28 mouse cellular contexts compared by ENCODE assay signal in the genomic region with DNA sequence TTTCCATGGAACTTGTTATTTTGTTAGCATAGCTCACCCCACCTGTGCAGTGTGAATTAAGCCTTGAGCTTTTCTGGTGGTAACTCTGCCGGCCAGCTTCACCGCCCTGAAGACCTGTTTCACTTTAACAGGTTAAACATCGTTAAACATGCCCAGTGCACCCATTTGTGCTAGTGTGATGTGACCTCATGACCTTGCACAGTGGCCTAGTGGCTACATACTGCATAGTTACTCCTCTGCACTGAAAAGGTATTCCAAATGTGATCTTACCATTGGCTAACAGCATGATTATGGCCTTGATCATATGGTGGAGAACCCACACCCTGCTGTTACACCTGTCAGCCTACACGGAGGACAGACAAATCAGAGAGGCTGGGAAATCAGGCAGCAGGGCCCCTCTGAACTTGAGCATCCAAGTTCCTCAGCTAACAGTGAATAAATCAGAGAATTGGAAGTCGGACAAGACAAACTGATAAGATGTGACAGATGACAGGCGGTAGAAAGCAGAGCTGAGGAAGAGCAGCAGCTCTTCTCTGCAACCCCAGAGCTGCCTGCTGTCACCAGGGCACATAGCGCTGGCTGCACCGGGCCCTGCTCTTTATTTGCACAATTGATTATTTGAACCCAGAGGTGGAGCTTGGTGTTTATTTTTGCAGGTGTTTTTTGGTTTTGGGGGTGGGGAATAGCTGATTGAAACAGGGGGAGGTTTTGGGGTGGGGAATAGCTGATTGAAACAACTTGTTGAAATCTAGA. TPM values are rescaled to one million over a fixed set of nuclear protein-coding genes. Genes with fewer than 3 reads are reported as not detected.
DNase-seq lines count a peak whose midpoint lies in the region; ATAC-seq and TF ChIP-seq lines count a peak whose summit lies in the region.
"Had no signal": no experiment of that assay in that cellular context is flagged by ENCODE, and none has a peak within 500 bp of the region (broad histone marks: within the 10 kb centered on the region; RNA-seq: fewer than 3 reads in every experiment).

No protein-coding gene starts in this region.

- H3K4me3 ChIP-seq in liver, embryonic 12.5 days, result no peak overlapping the region
- 0 out of 2 replicates have a peak overlapping the region, but pooled peaks have one; percentile 9 for H3K4me3 ChIP-seq in liver, postnatal 0 days (ENCODE audit: low read depth, low read length)
- no peak overlapping the region for H3K4me3 ChIP-seq in hindbrain, embryonic 12.5 days
- H3K4me3 ChIP-seq: embryonic facial prominence, embryonic 12.5 days; heart, embryonic 13.5 days; hindbrain, embryonic 15.5 days; kidney, embryonic 15.5 days; limb, embryonic 10.5 days; limb, embryonic 15.5 days; midbrain, embryonic 15.5 days; neural tube, embryonic 15.5 days had no signal

- H3K36me3 ChIP-seq in liver, embryonic 12.5 days, result peaks cover 76% of the 10 kb centered on the region
- H3K36me3 ChIP-seq in liver, postnatal 0 days (replicated peaks; ENCODE audit: insufficient read depth, low read length), result peaks cover 19% of the 10 kb centered on the region
- H3K36me3 ChIP-seq in hindbrain, embryonic 12.5 days, result peaks cover 52% of the 10 kb centered on the region

- TF ChIP-seq EP300 in liver, postnatal 0 days (IDR thresholded peaks at IDR 0.05; ENCODE audit: low read depth), result no peak

- peak; percentile 59 for ATAC-seq in liver, embryonic 12.5 days
- ATAC-seq in liver, postnatal 0 days, result peak; percentile 82
- ATAC-seq in hindbrain, embryonic 12.5 days (ENCODE audit: low FRiP score), result no peak
- ATAC-seq: forebrain, embryonic 14.5 days; inflammation-experienced regulatory T-cells, adult 6 months; midbrain, embryonic 15.5 days had no signal

- H3K4me2 ChIP-seq in liver, embryonic 12.5 days, result peak overlapping the region; percentile 30
- peak overlapping the region; percentile 56 for H3K4me2 ChIP-seq in liver, postnatal 0 days (ENCODE audit: low read depth, low read length)
- H3K4me2 ChIP-seq in hindbrain, embryonic 12.5 days (replicated peaks), result no peak overlapping the region
- H3K4me2 ChIP-seq: embryonic facial prominence, embryonic 12.5 days; heart, embryonic 13.5 days; hindbrain, embryonic 15.5 days; kidney, embryonic 15.5 days; limb, embryonic 15.5 days; midbrain, embryonic 15.5 days; neural tube, embryonic 15.5 days had no signal

- H3K9me3 ChIP-seq in liver, embryonic 12.5 days (replicated peaks), result no peaks in the 10 kb centered on the region
- no peaks in the 10 kb centered on the region for H3K9me3 ChIP-seq in liver, postnatal 0 days (ENCODE audit: low read length)
- H3K9me3 ChIP-seq in hindbrain, embryonic 12.5 days (replicated peaks), result no peaks in the 10 kb centered on the region
- H3K9me3 ChIP-seq: embryonic facial prominence, embryonic 12.5 days; heart, embryonic 13.5 days; hindbrain, embryonic 15.5 days; kidney, embryonic 15.5 days; limb, embryonic 10.5 days; limb, embryonic 15.5 days; midbrain, embryonic 15.5 days; neural tube, embryonic 15.5 days had no signal

- peak; percentile 4 for DNase-seq in kidney, postnatal 10 days
- DNase-seq in kidney, postnatal 25 days, result no peak
- peak; percentile 37 for DNase-seq in liver, postnatal 0 days
- DNase-seq in spleen, adult 18-20 months, result no peak
- DNase-seq in B cell, adult 2 months, result no peak
- DNase-seq: cerebellum, adult 2 months; embryo, embryonic 11 days; gastrocnemius, postnatal 25 days; heart, postnatal 10 days; kidney, adult 11 months; lung, postnatal 10 days; retina, postnatal 1 day; right cerebral cortex, postnatal 14 days; thymus, adult 2 months; thymus, postnatal 4 days had no signal

- WGBS in liver, embryonic 12.5 days (ENCODE audit: insufficient replicate concordance), result 68% methylated on average over 8 of the region's 8 CpGs
- WGBS in liver, postnatal 0 days (ENCODE audit: insufficient replicate concordance), result 56% methylated on average over 8 of the region's 8 CpGs
- 91% methylated on average over 8 of the region's 8 CpGs for WGBS in hindbrain, embryonic 12.5 days

- H3K27me3 ChIP-seq in liver, embryonic 12.5 days (replicated peaks), result no peaks in the 10 kb centered on the region
- no peaks in the 10 kb centered on the region for H3K27me3 ChIP-seq in liver, postnatal 0 days (ENCODE audit: insufficient read depth, low read length)
- no peaks in the 10 kb centered on the region for H3K27me3 ChIP-seq in hindbrain, embryonic 12.5 days
- H3K27me3 ChIP-seq: embryonic facial prominence, embryonic 12.5 days; heart, embryonic 13.5 days; hindbrain, embryonic 15.5 days; kidney, embryonic 15.5 days; limb, embryonic 15.5 days; midbrain, embryonic 15.5 days; neural tube, embryonic 15.5 days had no signal

- no peak overlapping the region for H3K9ac ChIP-seq in liver, embryonic 12.5 days
- no peak overlapping the region for H3K9ac ChIP-seq in liver, postnatal 0 days (replicated peaks)
- no peak overlapping the region for H3K9ac ChIP-seq in hindbrain, embryonic 12.5 days
- H3K9ac ChIP-seq: embryonic facial prominence, embryonic 12.5 days; heart, embryonic 13.5 days; hindbrain, embryonic 15.5 days; kidney, embryonic 15.5 days; limb, embryonic 15.5 days; midbrain, embryonic 15.5 days; neural tube, embryonic 15.5 days had no signal

- peaks cover 48% of the 10 kb centered on the region for H3K4me1 ChIP-seq in liver, embryonic 12.5 days
- peaks cover 26% of the 10 kb centered on the region for H3K4me1 ChIP-seq in liver, postnatal 0 days (ENCODE audit: insufficient read depth)
- peaks cover 13% of the 10 kb centered on the region for H3K4me1 ChIP-seq in hindbrain, embryonic 12.5 days

- no peak for TF ChIP-seq CTCF in liver, postnatal 0 days (IDR thresholded peaks at IDR 0.05; ENCODE audit: low read depth)

- peak overlapping the region; percentile 22; the same call in 1 of the 2 replicates for H3K27ac ChIP-seq in liver, embryonic 12.5 days
- H3K27ac ChIP-seq in liver, postnatal 0 days (ENCODE audit: low read depth), result peak overlapping the region; percentile 63
- no peak overlapping the region for H3K27ac ChIP-seq in hindbrain, embryonic 12.5 days
- H3K27ac ChIP-seq: embryonic facial prominence, embryonic 12.5 days; heart, embryonic 13.5 days; hindbrain, embryonic 15.5 days; kidney, embryonic 15.5 days; limb, embryonic 10.5 days; limb, embryonic 15.5 days; macrophage; midbrain, embryonic 15.5 days; neural tube, embryonic 15.5 days had no signal

RNA-seq across cellular contexts. Expression of a gene that starts 5.6 kb away (rescaled TPM):
- 51.5 and 55.2 TPM in 2 replicates for polyA plus RNA-seq in liver, embryonic 12.5 days (2016; fragmentation: Nextera tagmentation; extraction: Ambion mirVana)
- polyA plus RNA-seq in liver, postnatal 0 days (2015; fragmentation: Nextera tagmentation; extraction: Ambion mirVana), result 37.6 and 40.2 TPM in 2 replicates
- 100 and 111 TPM in 2 replicates for polyA plus RNA-seq in hindbrain, embryonic 12.5 days (2016; fragmentation: Nextera tagmentation; extraction: Ambion mirVana)

Comparison
In these comparisons a context has a peak if more than half of its experiments do, and no peak if none do; other contexts are left out.
1. DNase-seq: peak in kidney, postnatal 10 days (single experiment) and liver, postnatal 0 days (single experiment); none in kidney, postnatal 25 days (0 of 2), spleen, adult 18-20 months (0 of 2) and B cell, adult 2 months (0 of 2).